Mouse (Mus musculus) liver, adult 10 weeks (tissue): ENCODE data around the gene Diras2. TPM values are rescaled to one million over a fixed set of nuclear protein-coding genes. Genes with fewer than 3 reads are reported as not detected.

Source experiments
- polyA plus RNA-seq: library from polyadenylated mRNA; stranded (reverse); fragments of 350-450 nt; fragmentation: Illumina TruSeq; extraction: RNeasy Lipid Tissue Mini Kit (QIAGEN cat#74804); gene quantifications from one replicate; pipeline ENCODE4 v1.2.3, GENCODE M21; 2014; ENCODE audit warnings: low read depth, low replicate concordance

Gene Diras2
- polyA plus RNA-seq = not detected

DNA sequence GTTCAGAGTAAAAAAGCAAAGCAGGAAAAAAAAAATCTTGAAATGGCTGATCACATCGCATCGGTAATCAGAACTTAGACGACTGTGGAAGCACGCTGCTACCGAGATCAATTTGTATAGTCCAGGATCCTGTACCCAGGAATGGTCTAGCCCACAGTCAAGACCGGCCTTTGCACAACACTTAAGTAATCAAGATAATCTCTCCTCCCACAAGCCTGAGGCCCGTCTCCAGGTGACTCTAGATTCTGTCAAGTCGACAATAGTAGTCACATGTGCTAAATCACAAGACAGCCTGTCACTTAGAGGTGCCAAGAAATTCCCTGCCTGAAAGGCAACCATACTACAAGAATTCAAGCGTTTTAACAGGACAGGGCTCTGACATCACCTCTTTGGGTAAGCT lies at the start of gene Diras2:
TSS of gene Diras2 (minus strand) at position 159 of the 400 bp plus-strand sequence.

Other genes starting within 250 kb of the Diras2 start
- 1.1 TPM for gene Syk, start 51.9 kb upstream of the Diras2 start, polyA plus RNA-seq